Mouse (Mus musculus): ENCODE results near the gene Inpp5a. TPM values are rescaled to one million over a fixed set of nuclear protein-coding genes. Genes with fewer than 3 reads are reported as not detected.

Gene Inpp5a
- polyA plus RNA-seq, 1 experiment from 2014 or later = 23.0 TPM

GRCm38 (mm10) chr7:139381877-139382276, 7.0 kb upstream of the Inpp5a start:
- H3K27me3 ChIP-seq (ENCODE audit: control insufficient read depth, insufficient read depth, low read length) = no peaks in the 10 kb centered on the region
- 81% methylated on average over 2 of the region's 2 CpGs for WGBS

GRCm38 (mm10) chr7:139382796-139383195, 6.1 kb upstream of the Inpp5a start:
- Histone ChIP-seq H3K4me2 (ENCODE audit: low read length) (no peak overlapping the region), H3K27me3 (ENCODE audit: control insufficient read depth, insufficient read depth, low read length) (no peaks in the 10 kb centered on the region), H3K9ac (replicated peaks; ENCODE audit: low read length) (no peak overlapping the region), H3K4me3 (replicated peaks; ENCODE audit: low read depth, low read length) (no peak overlapping the region), H3K27ac (replicated peaks; ENCODE audit: low read depth, low read length) (no peak overlapping the region), H3K36me3 (ENCODE audit: control insufficient read depth, insufficient read depth, low read length) (no peaks in the 10 kb centered on the region), H3K4me1 (ENCODE audit: control insufficient read depth, insufficient read depth, low read length) (no peaks in the 10 kb centered on the region), H3K9me3 (ENCODE audit: control insufficient read depth, low read length) (no peaks in the 10 kb centered on the region)
- no peak for DNase-seq
- ATAC-seq (ENCODE audit: low FRiP score, low TSS enrichment) = no peak
- 83% methylated on average over 2 of the region's 2 CpGs for WGBS

More at GRCm38 (mm10) chr7:139381877-139382276, 7.0 kb upstream of the Inpp5a start:
- no peak for DNase-seq
- no peaks in the 10 kb centered on the region for H3K4me1 ChIP-seq (ENCODE audit: control insufficient read depth, insufficient read depth, low read length)
- H3K9ac ChIP-seq (replicated peaks; ENCODE audit: low read length) = no peak overlapping the region
- H3K4me2 ChIP-seq (ENCODE audit: low read length) = no peak overlapping the region
- no peak overlapping the region for H3K4me3 ChIP-seq (replicated peaks; ENCODE audit: low read depth, low read length)
- no peaks in the 10 kb centered on the region for H3K9me3 ChIP-seq (ENCODE audit: control insufficient read depth, low read length)
- H3K27ac ChIP-seq (replicated peaks; ENCODE audit: low read depth, low read length) = no peak overlapping the region
- no peaks in the 10 kb centered on the region for H3K36me3 ChIP-seq (ENCODE audit: control insufficient read depth, insufficient read depth, low read length)
- ATAC-seq (ENCODE audit: low FRiP score, low TSS enrichment) = no peak

GRCm38 (mm10) chr7:139384500-139384899, 4.4 kb upstream of the Inpp5a start:
- Histone ChIP-seq H3K9me3 (ENCODE audit: control insufficient read depth, low read length) (no peaks in the 10 kb centered on the region), H3K36me3 (ENCODE audit: control insufficient read depth, insufficient read depth, low read length) (no peaks in the 10 kb centered on the region), H3K4me1 (ENCODE audit: control insufficient read depth, insufficient read depth, low read length) (0 out of 2 replicates have a peak, but pooled peaks cover 1% of the 10 kb centered on the region), H3K27ac (replicated peaks; ENCODE audit: low read depth, low read length) (no peak overlapping the region), H3K27me3 (ENCODE audit: control insufficient read depth, insufficient read depth, low read length) (no peaks in the 10 kb centered on the region), H3K9ac (replicated peaks; ENCODE audit: low read length) (no peak overlapping the region), H3K4me2 (ENCODE audit: low read length) (no peak overlapping the region), H3K4me3 (replicated peaks; ENCODE audit: low read depth, low read length) (no peak overlapping the region)
- WGBS = 90% methylated on average over 1 of the region's 1 CpGs
- DNase-seq (no peak), ATAC-seq (ENCODE audit: low FRiP score, low TSS enrichment) (no peak)

- Histone ChIP-seq H3K4me2 (ENCODE audit: low read length) (no peak overlapping the region), H3K9ac (replicated peaks; ENCODE audit: low read length) (no peak overlapping the region), H3K27me3 (ENCODE audit: control insufficient read depth, insufficient read depth, low read length) (no peaks in the 10 kb centered on the region), H3K9me3 (ENCODE audit: control insufficient read depth, low read length) (no peaks in the 10 kb centered on the region), H3K36me3 (ENCODE audit: control insufficient read depth, insufficient read depth, low read length) (no peaks in the 10 kb centered on the region), H3K27ac (replicated peaks; ENCODE audit: low read depth, low read length) (no peak overlapping the region), H3K4me1 (ENCODE audit: control insufficient read depth, insufficient read depth, low read length) (peaks cover 6% of the 10 kb centered on the region), H3K4me3 (replicated peaks; ENCODE audit: low read depth, low read length) (no peak overlapping the region)
- 84% methylated on average over 2 of the region's 2 CpGs for WGBS
- ATAC-seq (ENCODE audit: low FRiP score, low TSS enrichment) = no peak
- no peak for DNase-seq
Measured at GRCm38 (mm10) chr7:139384916-139385530, 3.9 kb upstream of the Inpp5a start.

DNA sequence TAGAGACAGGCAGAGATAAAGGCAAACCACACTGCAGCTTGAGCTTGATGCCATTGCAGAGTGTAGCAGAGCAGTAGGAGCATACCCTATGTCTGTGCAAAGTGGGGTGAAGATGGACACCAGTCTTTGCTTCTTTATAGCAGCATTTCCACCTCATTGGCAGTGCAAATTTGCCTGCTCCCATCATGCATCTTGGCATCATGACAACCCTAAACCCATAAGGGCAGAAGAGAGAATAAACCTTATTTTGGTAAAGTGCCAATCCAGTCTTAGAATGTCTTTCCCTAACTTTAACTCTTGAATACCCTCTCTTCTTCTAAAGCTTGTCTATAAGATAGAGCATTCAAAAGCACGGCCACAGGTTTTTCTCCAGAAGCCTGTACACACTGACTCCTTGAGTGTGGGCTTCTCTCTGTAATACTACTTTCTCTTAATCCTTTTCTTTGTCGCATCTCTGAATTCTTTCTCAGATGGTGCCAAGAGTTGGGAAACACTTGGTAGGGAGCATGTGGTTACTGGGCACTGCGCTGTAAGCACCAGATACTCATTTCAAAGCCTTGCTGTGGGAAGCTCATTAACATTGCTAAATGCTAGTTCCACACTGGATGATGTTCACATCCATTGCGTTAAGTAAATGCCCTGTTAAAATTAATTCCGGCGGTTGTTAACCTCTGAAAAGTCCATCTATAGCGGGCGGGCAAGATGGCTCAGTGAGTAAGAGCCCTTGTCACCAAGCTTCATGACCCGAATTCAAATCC, 1.8 kb upstream of the Inpp5a start:
- no peak for ATAC-seq (ENCODE audit: low FRiP score, low TSS enrichment)
- DNase-seq = no peak
- no peak overlapping the region for H3K9ac ChIP-seq (replicated peaks; ENCODE audit: low read length)
- H3K36me3 ChIP-seq (ENCODE audit: control insufficient read depth, insufficient read depth, low read length) = no peaks in the 10 kb centered on the region
- H3K27me3 ChIP-seq (ENCODE audit: control insufficient read depth, insufficient read depth, low read length) = no peaks in the 10 kb centered on the region
- H3K4me2 ChIP-seq (ENCODE audit: low read length) = no peak overlapping the region
- H3K27ac ChIP-seq (replicated peaks; ENCODE audit: low read depth, low read length) = no peak overlapping the region
- no peaks in the 10 kb centered on the region for H3K9me3 ChIP-seq (ENCODE audit: control insufficient read depth, low read length)
- no peak overlapping the region for H3K4me3 ChIP-seq (replicated peaks; ENCODE audit: low read depth, low read length)
- 87% methylated on average over 9 of the region's 9 CpGs for WGBS
- peaks cover 20% of the 10 kb centered on the region for H3K4me1 ChIP-seq (ENCODE audit: control insufficient read depth, insufficient read depth, low read length)

GRCm38 (mm10) chr7:139387921-139388669, 814 bp upstream of the Inpp5a start:
- Histone ChIP-seq H3K4me1 (ENCODE audit: control insufficient read depth, insufficient read depth, low read length) (peaks cover 21% of the 10 kb centered on the region), H3K9me3 (ENCODE audit: control insufficient read depth, low read length) (no peaks in the 10 kb centered on the region), H3K36me3 (ENCODE audit: control insufficient read depth, insufficient read depth, low read length) (no peaks in the 10 kb centered on the region), H3K9ac (replicated peaks; ENCODE audit: low read length) (peak overlapping the region; percentile 49), H3K27me3 (ENCODE audit: control insufficient read depth, insufficient read depth, low read length) (no peaks in the 10 kb centered on the region), H3K4me2 (ENCODE audit: low read length) (peak overlapping the region; percentile 43), H3K27ac (replicated peaks; ENCODE audit: low read depth, low read length) (peak overlapping the region; percentile 71), H3K4me3 (replicated peaks; ENCODE audit: low read depth, low read length) (peak overlapping the region; percentile 83)
- DNase-seq (no peak), ATAC-seq (ENCODE audit: low FRiP score, low TSS enrichment) (no peak; the same call in 1 of the 2 replicates)
- WGBS = 20% methylated on average over 16 of the region's 16 CpGs

GRCm38 (mm10) chr7:139389213-139389761, 378 bp downstream of the Inpp5a start:
- Histone ChIP-seq H3K27me3 (ENCODE audit: control insufficient read depth, insufficient read depth, low read length) (no peaks in the 10 kb centered on the region), H3K36me3 (ENCODE audit: control insufficient read depth, insufficient read depth, low read length) (no peaks in the 10 kb centered on the region), H3K27ac (replicated peaks; ENCODE audit: low read depth, low read length) (peak overlapping the region; percentile 57), H3K9me3 (ENCODE audit: control insufficient read depth, low read length) (no peaks in the 10 kb centered on the region), H3K4me3 (replicated peaks; ENCODE audit: low read depth, low read length) (peak overlapping the region; percentile 83), H3K4me1 (ENCODE audit: control insufficient read depth, insufficient read depth, low read length) (peaks cover 21% of the 10 kb centered on the region), H3K9ac (replicated peaks; ENCODE audit: low read length) (peak overlapping the region; percentile 84), H3K4me2 (ENCODE audit: low read length) (peak overlapping the region; percentile 81)
- peak; percentile 61 for DNase-seq
- ATAC-seq (ENCODE audit: low FRiP score, low TSS enrichment) = peak; percentile 3; the same call in 1 of the 2 replicates
- under 1% methylated on average over 26 of the region's 53 CpGs for WGBS

DNA sequence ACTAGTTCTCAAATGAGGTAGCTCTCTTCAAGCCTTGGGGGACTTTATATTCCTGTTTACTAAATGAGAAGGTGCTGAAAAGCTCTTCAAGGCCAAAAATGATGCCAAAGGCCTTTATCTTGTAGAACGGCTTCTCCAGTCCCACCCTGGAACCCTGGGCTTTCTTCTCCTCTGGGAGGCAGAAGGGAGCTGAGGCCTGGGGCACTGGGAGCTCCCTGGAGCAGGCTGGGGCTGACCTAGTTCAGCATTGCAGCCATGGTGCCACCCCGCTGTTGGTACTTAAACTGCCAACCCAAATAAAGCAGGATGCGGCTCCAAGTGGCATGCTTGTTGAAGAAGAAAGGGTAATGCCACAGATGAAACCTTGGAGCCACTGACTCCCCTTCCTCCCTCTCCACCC, 1.5 kb downstream of the Inpp5a start:
- Histone ChIP-seq H3K4me2 (ENCODE audit: low read length) (peak overlapping the region; percentile 81), H3K27ac (replicated peaks; ENCODE audit: low read depth, low read length) (no peak overlapping the region), H3K27me3 (ENCODE audit: control insufficient read depth, insufficient read depth, low read length) (no peaks in the 10 kb centered on the region), H3K36me3 (ENCODE audit: control insufficient read depth, insufficient read depth, low read length) (no peaks in the 10 kb centered on the region), H3K9me3 (ENCODE audit: control insufficient read depth, low read length) (no peaks in the 10 kb centered on the region), H3K4me3 (replicated peaks; ENCODE audit: low read depth, low read length) (0 out of 2 replicates have a peak overlapping the region, but pooled peaks have one; percentile 5), H3K9ac (replicated peaks; ENCODE audit: low read length) (no peak overlapping the region), H3K4me1 (ENCODE audit: control insufficient read depth, insufficient read depth, low read length) (peaks cover 21% of the 10 kb centered on the region)
- DNase-seq (no peak), ATAC-seq (ENCODE audit: low FRiP score, low TSS enrichment) (no peak)
- 85% methylated on average over 3 of the region's 3 CpGs for WGBS
